Mouse (Mus musculus) cerebellum, adult 18-20 months (tissue): ENCODE results near the gene N4bp2l1.

Experiments used
- DNase-seq, 2 experiments: peaks; one replicate each; pipeline ENCODE4 v3.0.0; 2021

N4bp2l1 gene

DNA sequence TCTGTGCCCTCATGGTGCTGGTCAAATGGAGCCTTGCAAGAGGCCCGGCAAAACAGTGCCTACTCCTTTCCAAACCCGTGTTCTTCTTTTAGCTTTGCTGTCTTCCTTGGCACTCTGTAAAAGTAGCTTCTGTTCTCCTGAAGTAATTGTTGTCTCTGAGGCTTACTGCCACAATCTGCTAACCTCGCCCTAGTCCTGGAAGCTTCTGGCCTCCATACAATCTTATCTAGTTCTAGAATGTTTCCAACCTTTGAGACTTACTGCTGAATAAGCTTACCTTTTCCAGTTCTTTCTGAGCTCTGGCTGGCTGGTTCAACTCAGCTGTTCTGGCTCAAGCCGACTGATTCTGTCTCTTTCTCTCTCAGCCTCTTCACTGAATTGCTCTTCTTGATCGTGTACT, 35.2 kb downstream of the N4bp2l1 start:
- no peak for DNase-seq

DNA sequence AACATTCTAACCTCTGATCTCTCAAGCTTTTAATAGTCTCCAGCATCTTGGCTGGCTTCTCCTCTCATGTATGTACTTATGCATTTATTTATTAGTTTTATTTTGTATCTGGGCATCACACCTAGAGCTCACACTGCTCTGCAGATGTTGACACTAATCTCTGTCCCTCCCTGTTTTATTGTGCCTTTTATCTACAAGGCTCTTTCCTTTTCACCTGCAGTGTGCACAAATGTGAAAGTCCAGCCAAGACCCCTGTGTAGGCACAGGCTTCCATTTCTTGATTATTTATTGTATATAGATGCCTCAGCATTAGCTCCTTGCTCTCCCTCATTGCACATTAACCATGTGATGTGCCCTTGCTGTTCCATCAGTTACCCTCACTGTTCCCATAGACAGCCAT, 35.6 kb downstream of the N4bp2l1 start:
- no peak for DNase-seq

DNA sequence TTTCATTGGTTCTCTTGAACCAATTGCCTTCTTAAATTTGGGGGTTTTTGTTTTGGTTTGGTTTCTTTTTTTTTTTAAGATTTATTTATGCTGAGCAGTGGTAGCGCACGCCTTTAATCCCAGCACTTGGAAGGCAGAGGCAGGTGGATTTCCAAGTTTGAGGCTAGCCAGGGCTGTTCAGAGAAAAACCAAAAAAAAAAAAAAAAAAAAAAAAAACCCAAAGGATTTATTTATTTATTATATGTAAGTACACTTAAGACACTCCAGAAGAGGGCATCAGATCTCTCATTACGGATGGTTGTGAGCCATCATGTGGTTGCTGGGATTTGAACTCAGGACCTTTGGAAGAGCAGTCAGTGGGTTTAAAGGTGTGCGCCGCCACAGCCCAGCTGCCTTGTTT, 36.1 kb downstream of the N4bp2l1 start:
- DNase-seq = no peak

DNA sequence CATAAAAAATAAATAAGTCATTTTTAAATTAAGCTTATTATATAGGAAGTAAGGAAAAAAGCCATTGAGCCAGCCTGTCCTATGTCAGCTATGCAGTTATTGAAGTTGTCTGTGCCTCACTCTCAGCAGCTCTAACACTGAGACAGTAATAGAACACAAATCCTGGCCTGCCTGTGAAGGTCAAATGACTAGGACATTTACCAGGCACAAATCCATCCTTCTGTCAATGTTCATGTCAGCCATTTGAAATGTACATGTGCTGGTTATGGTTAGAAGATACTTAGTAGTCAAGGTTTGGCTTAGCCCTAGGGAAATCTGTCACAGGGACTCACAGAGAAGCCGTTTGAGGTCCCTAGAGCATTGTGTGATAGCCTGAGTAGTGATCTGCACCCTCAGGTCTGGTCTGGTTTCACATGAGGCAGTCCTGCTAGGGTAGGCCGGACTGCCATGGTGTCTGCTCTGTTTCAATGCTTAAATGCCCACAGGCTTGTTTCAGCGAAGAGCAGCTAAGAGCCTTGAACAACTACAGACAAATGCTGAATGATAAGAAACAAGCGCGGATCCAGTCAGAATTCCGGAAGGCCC, 37.4 kb downstream of the N4bp2l1 start:
- no peak for DNase-seq

DNA sequence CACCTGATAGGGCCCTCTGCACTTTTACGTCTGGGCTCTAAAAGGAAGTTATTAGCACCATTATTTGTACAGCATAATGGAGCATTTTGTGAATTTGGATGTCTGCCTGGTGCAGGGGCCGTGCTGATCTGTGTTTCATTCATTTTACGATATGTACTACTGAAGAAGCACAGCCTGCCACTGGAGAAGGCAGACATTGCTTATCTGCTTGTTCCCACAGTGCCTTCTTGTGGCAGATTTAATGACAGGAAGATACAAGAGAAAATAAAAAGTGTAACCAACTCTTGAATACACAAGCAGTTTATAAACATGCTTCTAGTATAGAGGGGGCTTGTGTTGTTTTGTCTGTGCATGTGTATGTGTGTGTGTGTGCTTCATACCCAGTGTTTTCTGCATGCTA, 45.4 kb downstream of the N4bp2l1 start:
- no peak for DNase-seq

DNA sequence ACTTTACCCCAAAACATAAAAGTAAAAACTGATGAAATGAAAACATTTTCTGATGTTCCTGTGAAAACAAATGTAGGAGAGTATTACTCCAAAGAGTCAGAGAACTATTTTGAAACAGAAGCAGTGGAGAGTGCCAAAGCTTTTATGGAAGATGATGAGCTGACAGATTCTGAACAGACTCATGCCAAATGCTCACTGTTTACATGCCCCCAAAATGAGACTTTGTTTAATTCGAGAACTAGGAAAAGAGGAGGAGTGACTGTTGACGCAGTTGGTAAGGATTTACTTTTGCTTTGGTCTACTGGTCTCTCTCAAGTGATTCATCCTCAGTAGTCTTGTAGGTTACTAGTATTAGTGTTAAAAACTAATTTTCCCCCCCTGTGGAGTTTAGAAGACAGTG, 53.8 kb downstream of the N4bp2l1 start:
- DNase-seq = no peak

DNA sequence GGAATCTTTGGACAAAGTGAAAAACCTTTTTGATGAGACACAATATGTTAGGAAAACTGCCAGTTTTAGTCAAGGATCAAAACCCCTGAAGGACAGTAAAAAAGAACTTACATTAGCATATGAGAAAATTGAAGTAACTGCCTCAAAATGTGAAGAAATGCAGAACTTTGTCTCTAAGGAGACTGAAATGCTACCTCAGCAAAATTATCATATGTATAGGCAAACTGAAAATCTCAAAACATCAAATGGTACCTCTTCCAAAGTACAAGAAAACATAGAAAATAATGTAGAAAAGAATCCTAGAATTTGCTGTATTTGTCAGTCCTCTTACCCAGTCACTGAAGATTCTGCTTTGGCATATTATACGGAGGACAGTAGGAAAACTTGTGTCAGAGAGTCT, 55.7 kb downstream of the N4bp2l1 start:
- DNase-seq = no peak

DNA sequence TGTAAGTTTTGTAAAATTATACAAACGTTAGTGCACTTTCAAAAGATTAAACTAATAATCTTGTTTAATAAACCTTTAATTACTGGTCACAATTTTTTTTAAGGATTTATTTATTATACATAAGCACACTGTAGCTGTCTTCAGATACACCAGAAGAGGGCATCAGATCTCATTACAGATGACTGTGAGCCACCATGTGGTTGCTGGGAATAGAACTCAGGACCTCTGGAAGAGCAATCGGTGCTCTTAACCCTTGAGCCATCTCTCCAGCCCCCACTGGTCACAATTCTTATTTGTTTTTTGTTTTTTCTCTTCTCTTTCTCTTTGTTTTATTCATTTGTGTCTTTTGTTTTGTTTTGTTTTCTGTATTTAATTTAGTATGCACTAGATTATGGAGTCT, 71.7 kb downstream of the N4bp2l1 start:
- no peak for DNase-seq

DNA sequence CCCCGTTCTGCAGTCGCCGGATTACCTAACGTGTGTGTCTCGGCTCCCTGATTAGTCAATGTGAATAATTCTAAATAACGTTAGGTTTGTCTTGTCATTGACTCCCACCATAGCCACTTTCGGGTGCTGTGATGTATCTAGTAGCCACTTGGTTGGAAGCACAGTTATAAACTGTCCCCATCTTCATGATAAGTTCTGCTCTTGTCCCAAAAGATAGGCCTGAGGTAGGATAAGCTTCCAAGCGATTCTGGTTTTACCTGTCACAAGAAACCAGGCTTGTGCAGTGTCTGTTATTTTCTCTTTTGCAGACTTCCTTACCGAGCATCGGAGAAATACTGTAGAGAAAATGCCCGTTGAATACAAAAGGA, 74.1 kb downstream of the N4bp2l1 start:
- DNase-seq = no peak

DNA sequence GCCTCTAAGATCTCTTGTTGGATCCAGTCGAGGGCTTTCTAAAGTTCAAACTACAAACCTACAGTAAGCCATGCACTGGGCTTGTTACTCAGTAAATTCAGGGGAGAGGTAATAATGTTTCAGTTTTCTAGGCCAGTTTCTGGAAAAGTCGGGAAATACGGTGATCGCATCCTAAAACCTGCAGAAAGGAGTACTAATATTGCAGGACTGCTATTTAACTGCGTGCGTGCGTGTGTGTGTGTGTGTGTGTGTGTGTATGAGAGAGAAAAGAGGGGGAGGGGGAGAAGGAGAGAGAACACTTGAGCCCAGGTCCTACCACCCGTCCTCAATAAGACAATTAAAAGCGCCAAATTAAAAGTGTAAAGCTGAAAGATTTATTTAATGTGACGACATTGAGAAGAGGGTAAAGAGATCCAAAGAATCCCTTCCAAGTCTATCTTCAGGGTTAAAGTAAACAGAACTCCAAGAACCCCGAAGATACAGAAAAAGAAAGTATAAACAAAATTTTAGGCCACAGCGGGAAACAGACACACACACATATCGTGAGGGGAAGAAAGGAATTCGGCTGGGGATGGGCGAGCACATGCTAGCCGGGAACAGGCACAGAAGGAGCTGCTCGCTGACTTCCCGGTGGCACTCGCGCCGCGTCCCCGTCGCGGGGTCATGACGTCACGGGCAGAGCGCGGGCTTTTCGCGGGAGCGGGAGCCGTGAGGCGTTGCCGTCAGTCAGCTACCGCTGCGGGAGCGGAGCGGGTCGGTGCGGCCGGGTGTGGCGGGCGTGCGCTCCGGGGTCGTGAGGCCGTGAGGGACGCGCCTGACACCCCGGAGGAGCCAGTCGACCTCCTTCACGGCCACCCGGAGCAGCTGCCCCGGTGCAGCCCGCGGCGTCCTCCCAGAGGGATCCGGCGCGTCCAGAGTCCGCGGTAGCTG, 74.8 kb downstream of the N4bp2l1 start, which contains the start of gene Brca2:
Gene Brca2 (plus strand): TSS at position 694 of the 930 bp plus-strand sequence.
- DNase-seq = peak; percentile 92 to 96
